Mouse (Mus musculus) liver, adult 2 months (tissue): ENCODE data around the gene Gdf10. TPM values are rescaled to one million over a fixed set of nuclear protein-coding genes. Genes with fewer than 3 reads are reported as not detected.

ENCODE experiments used
- DNase-seq: peaks from one replicate; pipeline ENCODE4 v3.0.0-alpha.2; 2011; ENCODE audit warnings: low read depth, low spot score; ENCODE audit errors: extremely low read depth
- H3K27ac ChIP-seq: fragments of 200-500 bp; replicated peaks from 2 replicates; pipeline ENCODE4 v1.5.1; 2012; ENCODE audit warnings: low read depth, mild to moderate bottlenecking, control low read depth, inconsistent platforms, low read length; ENCODE audit not compliant: insufficient read depth
- H3K27me3 ChIP-seq: fragments of 200-500 bp; 2 replicates; pipeline ENCODE4 v1.6.1; 2012; ENCODE audit warnings: mild to moderate bottlenecking, moderate library complexity, low read length, inconsistent platforms; ENCODE audit not compliant: control insufficient read depth, insufficient read depth
- H3K36me3 ChIP-seq: fragments of 200-500 bp; 2 replicates; pipeline ENCODE4 v1.6.1; 2012; ENCODE audit warnings: low read length, inconsistent platforms; ENCODE audit not compliant: control insufficient read depth, insufficient read depth
- H3K4me1 ChIP-seq: fragments of 200-500 bp; 2 replicates; pipeline ENCODE4 v1.6.1; 2011; ENCODE audit warnings: low read length; ENCODE audit not compliant: control insufficient read depth, insufficient read depth
- H3K4me3 ChIP-seq: fragments of 200-500 bp; 2 replicates; pipeline ENCODE4 v1.5.1; 2011; ENCODE audit warnings: low read depth, mild to moderate bottlenecking, control low read depth, low read length, moderate library complexity; ENCODE audit not compliant: insufficient read depth
- H3K79me2 ChIP-seq: fragments of 200-500 bp; 2 replicates; pipeline ENCODE4 v1.6.1; 2012; ENCODE audit warnings: inconsistent platforms, mild to moderate bottlenecking, low read length, moderate library complexity; ENCODE audit not compliant: control insufficient read depth, insufficient read depth
- H3K9ac ChIP-seq: fragments of 200-500 bp; 2 replicates; pipeline ENCODE4 v1.6.1; 2012; ENCODE audit warnings: low read depth, mild to moderate bottlenecking, control low read depth, inconsistent platforms, low read length
- CTCF ChIP-seq: fragments of 200-500 bp; IDR thresholded peaks from 2 replicates; pipeline ENCODE4 v1.5.1; 2011; ENCODE audit warnings: low read depth, low read length, control low read depth
- POLR2A ChIP-seq: fragments of 200-500 bp; IDR thresholded peaks from 2 replicates; pipeline ENCODE4 v1.6.1; 2011; ENCODE audit warnings: low read length, control low read depth; ENCODE audit not compliant: insufficient read depth; ENCODE audit errors: extremely low read depth
- WGBS: fragments of 180-500 bp; shearing (Covaris S2); methylation state at CpG from one replicate; pipeline ENCODE4 v1.1.7; 2018; 5-methylcytosine and 5-hydroxymethylcytosine counted together
- polyA plus RNA-seq: library from polyadenylated mRNA; depleted of rRNA; stranded (reverse); fragments of >200 nt; gene quantifications from 2 replicates; pipeline ENCODE4 v1.2.3, GENCODE M21; 2012
- total RNA-seq: library from RNA; depleted of rRNA; stranded (reverse); fragments of >200 nt; gene quantifications from 2 replicates; pipeline ENCODE4 v1.2.3, GENCODE M21; 2014

The Gdf10 gene
- total and polyA plus RNA-seq, 2 experiments, result 0.92 to 3.1 TPM

DNA sequence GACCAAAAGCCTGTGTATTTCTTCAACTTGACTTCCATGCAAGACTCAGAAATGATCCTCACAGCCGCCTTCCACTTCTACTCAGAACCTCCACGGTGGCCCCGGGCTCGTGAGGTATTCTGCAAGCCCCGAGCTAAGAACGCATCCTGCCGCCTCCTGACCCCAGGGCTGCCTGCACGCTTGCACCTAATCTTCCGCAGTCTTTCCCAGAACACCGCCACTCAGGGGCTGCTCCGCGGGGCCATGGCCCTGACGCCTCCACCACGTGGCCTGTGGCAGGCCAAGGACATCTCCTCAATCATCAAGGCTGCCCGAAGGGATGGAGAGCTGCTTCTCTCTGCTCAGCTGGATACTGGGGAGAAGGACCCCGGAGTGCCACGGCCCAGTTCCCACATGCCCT lies 8.5 kb downstream of the Gdf10 start:
- no peak for DNase-seq
- no peaks in the 10 kb centered on the region for H3K79me2 ChIP-seq
- no peaks in the 10 kb centered on the region for H3K36me3 ChIP-seq
- H3K27ac ChIP-seq, result no peak overlapping the region
- no peaks in the 10 kb centered on the region for H3K4me1 ChIP-seq
- WGBS, result 34% methylated on average over 17 of the region's 17 CpGs
- H3K9ac ChIP-seq, result no peak overlapping the region
- TF ChIP-seq POLR2A (no peak), CTCF (no peak)
- H3K27me3 ChIP-seq, result peaks cover 5% of the 10 kb centered on the region; the same call in 1 of the 2 replicates
- no peak overlapping the region for H3K4me3 ChIP-seq

DNA sequence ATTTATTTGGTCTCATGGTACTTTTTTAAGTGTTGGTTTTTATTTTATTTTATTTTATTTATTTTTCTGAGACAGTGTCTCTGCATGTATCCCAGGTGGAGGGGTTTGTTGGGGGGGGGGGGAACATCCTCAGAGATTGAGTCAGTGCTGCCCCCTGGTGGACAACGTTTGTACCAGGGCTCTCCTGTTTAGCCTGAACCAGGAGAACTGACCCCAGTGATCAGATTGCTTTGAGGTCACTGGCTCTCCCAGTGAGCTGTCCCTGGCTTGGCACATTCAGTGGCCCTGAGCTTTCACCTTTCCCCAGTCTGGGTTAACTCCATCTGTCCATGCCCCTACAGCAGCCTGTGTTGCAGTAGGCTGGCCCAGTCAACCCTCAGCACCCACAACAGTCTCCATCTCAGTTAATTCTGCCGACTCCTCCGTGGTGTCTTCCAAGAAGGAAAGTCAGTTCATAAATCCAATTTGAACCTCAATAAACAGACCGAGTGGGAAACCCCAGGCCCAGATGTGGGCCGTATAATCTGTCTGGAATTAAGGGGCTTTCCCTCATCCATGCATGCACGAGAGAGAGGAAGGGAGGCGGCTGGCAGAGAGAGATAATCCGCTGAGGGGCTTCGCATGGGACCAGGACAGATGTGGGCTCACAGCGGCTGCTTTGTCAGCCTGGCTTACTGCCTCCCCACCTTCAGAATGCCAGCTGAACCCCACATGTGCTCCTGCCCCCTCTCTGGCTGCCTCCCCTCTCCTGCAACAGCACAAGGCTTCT lies 9.7 kb downstream of the Gdf10 start:
- H3K4me3 ChIP-seq, result no peak overlapping the region
- peak; percentile 35 for DNase-seq
- H3K79me2 ChIP-seq, result no peaks in the 10 kb centered on the region
- no peaks in the 10 kb centered on the region for H3K4me1 ChIP-seq
- H3K9ac ChIP-seq, result no peak overlapping the region
- TF ChIP-seq POLR2A (no peak), CTCF (peak; percentile 49)
- WGBS, result 62% methylated on average over 10 of the region's 10 CpGs
- no peaks in the 10 kb centered on the region for H3K36me3 ChIP-seq
- no peak overlapping the region for H3K27ac ChIP-seq
- H3K27me3 ChIP-seq, result peaks cover 5% of the 10 kb centered on the region; the same call in 1 of the 2 replicates

DNA sequence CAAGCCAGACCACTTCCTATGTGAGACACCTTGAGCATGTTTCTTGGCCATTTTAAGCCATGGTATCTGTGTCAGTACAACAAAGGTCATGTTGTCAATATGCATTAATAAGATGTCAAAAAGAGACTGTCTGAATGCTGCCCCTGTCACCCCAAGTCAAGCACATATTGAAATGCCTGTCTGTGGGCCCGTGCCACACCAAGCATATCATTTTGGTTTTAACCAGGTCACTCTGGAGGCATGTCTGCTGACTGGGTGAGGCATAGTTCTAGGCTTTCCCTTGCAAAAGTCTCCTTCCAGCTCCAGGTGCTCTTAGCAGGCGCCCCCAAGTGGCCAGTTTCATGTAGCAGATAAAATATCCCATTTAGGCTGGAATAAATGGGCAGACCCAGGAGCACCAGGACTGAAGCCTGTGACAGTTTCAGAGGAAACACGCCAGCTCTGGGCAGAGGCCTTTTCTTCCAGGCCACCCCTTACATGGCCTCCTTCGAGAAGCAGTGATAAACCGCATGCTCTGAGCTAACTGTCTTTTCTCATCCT lies 10.5 kb downstream of the Gdf10 start:
- TF ChIP-seq POLR2A (no peak), CTCF (peak; percentile 48; the same call in 1 of the 2 replicates)
- no peak overlapping the region for H3K27ac ChIP-seq
- 45% methylated on average over 5 of the region's 5 CpGs for WGBS
- peaks cover 5% of the 10 kb centered on the region; the same call in 1 of the 2 replicates for H3K27me3 ChIP-seq
- no peaks in the 10 kb centered on the region for H3K4me1 ChIP-seq
- no peak for DNase-seq
- no peaks in the 10 kb centered on the region for H3K79me2 ChIP-seq
- no peak overlapping the region for H3K4me3 ChIP-seq
- H3K9ac ChIP-seq, result no peak overlapping the region
- no peaks in the 10 kb centered on the region for H3K36me3 ChIP-seq

DNA sequence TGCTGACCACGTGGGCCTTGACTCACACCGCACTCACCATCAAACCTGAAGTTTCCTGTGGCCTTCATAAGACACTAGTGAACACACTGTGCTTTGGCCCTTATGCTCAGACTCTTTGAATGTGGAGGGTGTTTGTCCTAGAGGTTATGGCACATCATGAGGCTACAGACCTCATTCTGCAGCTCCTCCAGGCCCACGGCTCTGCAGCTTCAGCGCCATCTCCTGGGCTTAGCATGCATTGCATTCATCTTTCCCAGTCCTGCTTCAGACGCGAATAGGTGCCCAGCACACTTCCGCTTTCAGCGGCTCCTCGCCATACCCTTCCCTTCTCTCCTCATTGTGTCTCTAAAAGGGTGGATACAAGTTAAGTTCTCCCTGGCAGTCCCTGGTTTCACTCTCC lies 15.7 kb downstream of the Gdf10 start:
- Histone ChIP-seq H3K79me2 (no peaks in the 10 kb centered on the region), H3K36me3 (no peaks in the 10 kb centered on the region), H3K27me3 (no peaks in the 10 kb centered on the region), H3K9ac (no peak overlapping the region), H3K4me1 (no peaks in the 10 kb centered on the region), H3K27ac (peak overlapping the region; percentile 10; the same call in 1 of the 2 replicates), H3K4me3 (no peak overlapping the region)
- WGBS, result 26% methylated on average over 9 of the region's 9 CpGs
- DNase-seq, result peak; percentile 28
- TF ChIP-seq CTCF (peak; percentile 84), POLR2A (no peak)

DNA sequence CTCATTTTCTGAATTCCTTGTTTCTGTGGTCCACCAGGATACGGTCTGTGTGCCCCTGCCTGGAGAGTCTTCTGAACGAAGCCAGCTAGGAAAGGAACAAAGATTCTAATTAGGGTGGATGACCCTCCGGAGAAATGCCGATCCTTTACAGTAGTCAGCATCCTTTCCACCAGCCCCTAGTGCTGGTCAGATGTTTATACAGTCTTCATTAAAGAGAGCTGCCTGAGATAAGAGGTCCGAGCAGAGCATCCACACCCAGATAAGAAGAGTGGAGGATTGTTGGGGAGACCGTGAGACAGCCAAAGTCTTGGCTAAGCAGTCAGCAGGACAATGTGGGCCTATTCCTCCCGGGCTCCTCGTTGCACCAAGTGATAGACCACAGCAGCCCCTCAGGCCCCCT lies 17.4 kb downstream of the Gdf10 start, which contains the start of gene Gdf2:
Gene Gdf2 (plus strand): TSS at position 301 of the 400 bp plus-strand sequence.
- no peaks in the 10 kb centered on the region for H3K4me1 ChIP-seq
- 43% methylated on average over 8 of the region's 8 CpGs for WGBS
- peak within 1 kb of the TSS; percentile 58 for H3K9ac ChIP-seq
- H3K36me3 ChIP-seq, result no peaks in the 10 kb centered on the region
- no peaks in the 10 kb centered on the region for H3K79me2 ChIP-seq
- peak within 1 kb of the TSS; percentile 70 for H3K27ac ChIP-seq
- H3K4me3 ChIP-seq, result peak within 1 kb of the TSS; percentile 43
- TF ChIP-seq POLR2A, result no peak
- TF ChIP-seq CTCF, result no peak
- H3K27me3 ChIP-seq, result no peaks in the 10 kb centered on the region
- peak; percentile 33 for DNase-seq

DNA sequence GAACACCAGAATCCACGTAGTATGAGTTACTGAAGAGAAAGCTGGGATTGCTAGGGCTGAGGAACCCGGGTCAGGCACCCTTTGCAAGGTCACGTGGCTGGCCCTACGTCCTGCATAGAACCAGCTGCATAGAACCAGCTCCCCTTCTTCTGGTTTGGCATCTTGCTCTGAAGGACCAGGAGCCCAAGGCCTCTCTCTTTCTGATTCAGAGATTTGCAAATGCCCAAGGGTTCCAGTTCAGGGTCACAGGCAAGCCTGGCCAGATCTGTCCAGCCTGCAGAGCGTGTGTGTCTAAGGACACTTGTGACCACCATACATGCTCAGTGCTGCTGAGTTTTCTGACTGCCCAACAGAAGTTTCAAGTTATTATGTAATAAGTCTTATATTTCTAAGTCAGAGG lies 18.8 kb downstream of the Gdf10 start:
- TF ChIP-seq POLR2A (no peak), CTCF (no peak)
- Histone ChIP-seq H3K4me3 (peak overlapping the region; percentile 25), H3K79me2 (no peaks in the 10 kb centered on the region), H3K4me1 (no peaks in the 10 kb centered on the region), H3K27ac (no peak overlapping the region), H3K36me3 (no peaks in the 10 kb centered on the region), H3K9ac (no peak overlapping the region), H3K27me3 (no peaks in the 10 kb centered on the region)
- WGBS, result 56% methylated on average over 5 of the region's 5 CpGs
- no peak for DNase-seq
